Mouse (Mus musculus): Measurements from ENCODE around the gene Lyve1. TPM values are rescaled to one million over a fixed set of nuclear protein-coding genes. Genes with fewer than 3 reads are reported as not detected.

Gene Lyve1
- polyA plus RNA-seq, 1 experiment, result not detected

GRCm38 (mm10) chr7:110843916-110844874 is 18.8 kb downstream of the Lyve1 start, which contains the start of gene Rnf141:
Gene Rnf141, minus strand, starts transcription at chr7:110844457.
- TF ChIP-seq POLR2A (IDR thresholded peaks at IDR 0.05; ENCODE audit: insufficient read depth, low read depth, low read length), result peak; percentile 55; the same call in 1 of the 2 replicates
- no peak for TF ChIP-seq CTCF (IDR thresholded peaks at IDR 0.05; ENCODE audit: insufficient read depth, low read depth, low read length)
- H3K4me1 ChIP-seq (ENCODE audit: control insufficient read depth, insufficient read depth, low read length), result 0 out of 2 replicates have a peak, but pooled peaks cover 2% of the 10 kb centered on the region
- under 1% methylated on average over 42 of the region's 42 CpGs for WGBS
- H3K4me3 ChIP-seq (ENCODE audit: insufficient read depth, low read depth, low read length), result peak within 1 kb of the TSS; percentile 90
- peak within 1 kb of the TSS; percentile 68 for H3K27ac ChIP-seq (ENCODE audit: insufficient read depth, low read depth, low read length)

GRCm38 (mm10) chr7:110840332-110840731 is 22.7 kb downstream of the Lyve1 start:
- Histone ChIP-seq H3K4me3 (ENCODE audit: insufficient read depth, low read depth, low read length) (no peak overlapping the region), H3K4me1 (ENCODE audit: control insufficient read depth, insufficient read depth, low read length) (0 out of 2 replicates have a peak, but pooled peaks cover 2% of the 10 kb centered on the region), H3K27ac (ENCODE audit: insufficient read depth, low read depth, low read length) (no peak overlapping the region)
- WGBS, result 92% methylated on average over 4 of the region's 4 CpGs
- TF ChIP-seq CTCF (IDR thresholded peaks at IDR 0.05; ENCODE audit: insufficient read depth, low read depth, low read length), result no peak

GRCm38 (mm10) chr7:110834522-110834921 is 28.5 kb downstream of the Lyve1 start:
- 62% methylated on average over 3 of the region's 3 CpGs for WGBS

GRCm38 (mm10) chr7:110834018-110834417 is 29.0 kb downstream of the Lyve1 start:
- no peaks in the 10 kb centered on the region for H3K4me1 ChIP-seq (ENCODE audit: control insufficient read depth, insufficient read depth, low read length)
- no peak overlapping the region for H3K4me3 ChIP-seq (ENCODE audit: insufficient read depth, low read depth, low read length)
- no peak overlapping the region for H3K27ac ChIP-seq (ENCODE audit: insufficient read depth, low read depth, low read length)
- TF ChIP-seq POLR2A (IDR thresholded peaks at IDR 0.05; ENCODE audit: insufficient read depth, low read depth, low read length) (no peak), CTCF (IDR thresholded peaks at IDR 0.05; ENCODE audit: insufficient read depth, low read depth, low read length) (no peak)
- WGBS, result 98% methylated on average over 1 of the region's 1 CpGs

More at GRCm38 (mm10) chr7:110834522-110834921, 28.5 kb downstream of the Lyve1 start:
- TF ChIP-seq POLR2A (IDR thresholded peaks at IDR 0.05; ENCODE audit: insufficient read depth, low read depth, low read length) (no peak), CTCF (IDR thresholded peaks at IDR 0.05; ENCODE audit: insufficient read depth, low read depth, low read length) (no peak)
- Histone ChIP-seq H3K4me1 (ENCODE audit: control insufficient read depth, insufficient read depth, low read length) (no peaks in the 10 kb centered on the region), H3K27ac (ENCODE audit: insufficient read depth, low read depth, low read length) (no peak overlapping the region), H3K4me3 (ENCODE audit: insufficient read depth, low read depth, low read length) (no peak overlapping the region)

GRCm38 (mm10) chr7:110833024-110833423 is 30.0 kb downstream of the Lyve1 start:
- H3K4me3 ChIP-seq (ENCODE audit: insufficient read depth, low read depth, low read length), result no peak overlapping the region
- WGBS, result 71% methylated on average over 1 of the region's 1 CpGs
- no peak for TF ChIP-seq CTCF (IDR thresholded peaks at IDR 0.05; ENCODE audit: insufficient read depth, low read depth, low read length)
- no peak for TF ChIP-seq POLR2A (IDR thresholded peaks at IDR 0.05; ENCODE audit: insufficient read depth, low read depth, low read length)
- no peaks in the 10 kb centered on the region for H3K4me1 ChIP-seq (ENCODE audit: control insufficient read depth, insufficient read depth, low read length)
- no peak overlapping the region for H3K27ac ChIP-seq (ENCODE audit: insufficient read depth, low read depth, low read length)

GRCm38 (mm10) chr7:110823995-110824953 is 38.8 kb downstream of the Lyve1 start:
- TF ChIP-seq POLR2A (IDR thresholded peaks at IDR 0.05; ENCODE audit: insufficient read depth, low read depth, low read length) (no peak), CTCF (IDR thresholded peaks at IDR 0.05; ENCODE audit: insufficient read depth, low read depth, low read length) (no peak)
- peaks cover 8% of the 10 kb centered on the region for H3K4me1 ChIP-seq (ENCODE audit: control insufficient read depth, insufficient read depth, low read length)
- H3K27ac ChIP-seq (ENCODE audit: insufficient read depth, low read depth, low read length), result no peak overlapping the region
- 77% methylated on average over 8 of the region's 8 CpGs for WGBS
- H3K4me3 ChIP-seq (ENCODE audit: insufficient read depth, low read depth, low read length), result no peak overlapping the region

- Histone ChIP-seq H3K27ac (ENCODE audit: insufficient read depth, low read depth, low read length) (no peak overlapping the region), H3K4me1 (ENCODE audit: control insufficient read depth, insufficient read depth, low read length) (peaks cover 8% of the 10 kb centered on the region), H3K4me3 (ENCODE audit: insufficient read depth, low read depth, low read length) (no peak overlapping the region)
- WGBS, result 61% methylated on average over 4 of the region's 4 CpGs
- no peak for TF ChIP-seq CTCF (IDR thresholded peaks at IDR 0.05; ENCODE audit: insufficient read depth, low read depth, low read length)
- TF ChIP-seq POLR2A (IDR thresholded peaks at IDR 0.05; ENCODE audit: insufficient read depth, low read depth, low read length), result no peak
These were observed 39.4 kb downstream of the Lyve1 start for GRCm38 (mm10) chr7:110823593-110823992.

GRCm38 (mm10) chr7:110823076-110823475 is 40.0 kb downstream of the Lyve1 start:
- Histone ChIP-seq H3K4me1 (ENCODE audit: control insufficient read depth, insufficient read depth, low read length) (peaks cover 11% of the 10 kb centered on the region), H3K27ac (ENCODE audit: insufficient read depth, low read depth, low read length) (no peak overlapping the region), H3K4me3 (ENCODE audit: insufficient read depth, low read depth, low read length) (no peak overlapping the region)
- TF ChIP-seq POLR2A (IDR thresholded peaks at IDR 0.05; ENCODE audit: insufficient read depth, low read depth, low read length) (no peak), CTCF (IDR thresholded peaks at IDR 0.05; ENCODE audit: insufficient read depth, low read depth, low read length) (no peak)
- 90% methylated on average over 8 of the region's 8 CpGs for WGBS
